Comparison of ENCODE assay signal across 9 mouse cellular contexts in the genomic region with DNA sequence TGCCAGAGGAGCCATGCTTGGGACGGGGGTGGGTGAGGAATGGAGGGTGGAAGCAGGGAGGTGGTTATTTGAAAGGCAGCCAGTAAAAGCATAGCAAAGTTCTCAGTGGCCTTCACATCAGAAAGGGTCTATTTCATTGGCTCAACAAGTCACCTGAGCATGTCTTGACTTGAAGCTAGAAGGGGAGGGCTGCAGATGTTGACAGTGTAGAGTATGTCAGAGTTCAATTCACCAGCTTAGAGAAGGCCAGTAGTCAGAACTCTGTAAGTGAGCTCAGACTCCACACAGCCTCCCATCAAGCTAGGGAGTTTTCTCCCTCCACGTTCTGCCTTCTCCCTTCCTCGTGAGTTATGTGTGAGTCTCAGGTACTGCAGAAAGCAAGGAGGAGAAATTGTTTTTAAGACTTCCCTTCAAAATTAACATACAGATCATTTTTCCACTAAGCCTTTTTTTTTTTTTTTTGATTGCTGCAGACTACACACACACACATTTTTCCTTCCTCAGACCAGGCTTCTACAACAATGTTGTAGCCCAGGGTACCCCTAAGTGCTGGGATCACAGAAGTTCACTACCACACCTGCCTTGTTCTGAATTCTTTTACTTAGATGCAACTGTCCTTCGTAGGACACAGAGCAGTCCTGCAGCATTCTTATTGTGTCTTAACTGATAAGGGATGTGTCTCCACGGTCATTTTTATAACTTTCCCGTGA. TPM values are rescaled to one million over a fixed set of nuclear protein-coding genes. Genes with fewer than 3 reads are reported as not detected.
DNase-seq lines count a peak whose midpoint lies in the region; ATAC-seq and TF ChIP-seq lines count a peak whose summit lies in the region.
"Had no signal": no experiment of that assay in that cellular context is flagged by ENCODE, and none has a peak within 500 bp of the region (broad histone marks: within the 10 kb centered on the region; RNA-seq: fewer than 3 reads in every experiment).

No protein-coding gene starts in this region.

- H3K9me3 ChIP-seq in liver, embryonic 14.5 days (ENCODE audit: control insufficient read depth, low read length) = no peaks in the 10 kb centered on the region
- no peaks in the 10 kb centered on the region for H3K9me3 ChIP-seq in forebrain, embryonic 10.5 days

- H3K4me3 ChIP-seq in liver, embryonic 14.5 days (ENCODE audit: insufficient read depth in 1 of 2, low read depth in 2 of 2, low read length in 2 of 2) = peak overlapping the region in 1 of 2 experiments; percentile 33; a peak in 2 of 4 replicates
- H3K4me3 ChIP-seq in forebrain, embryonic 10.5 days = no peak overlapping the region

- DNase-seq in adrenal gland, adult (ENCODE audit: inconsistent age in 2 of 2, low spot score in 1 of 2) = peak; percentile 42 to 81
- no peak for DNase-seq in adrenal gland, postnatal 25 days
- DNase-seq in A20 (ENCODE audit: low read depth, low spot score) = peak; percentile 84
- DNase-seq in liver, embryonic 14.5 days (ENCODE audit: low read depth in 3 of 3, low spot score in 3 of 3) = no peak
- DNase-seq in thymus, postnatal 25 days = peak; percentile 43
- DNase-seq in forebrain, embryonic 10.5 days (ENCODE audit: extremely low spot score, low spot score) = no peak
- DNase-seq in left cerebral cortex, adult 11 months (ENCODE audit: low spot score) = no peak

- ATAC-seq in granulocyte monocyte progenitor cell, adult 5-6 weeks (replicated peaks; ENCODE audit: poor library complexity, severe bottlenecking) = 0 out of 2 replicates have a peak, but pooled peaks have one; percentile 6
- peak; percentile 23; the same call in 1 of the 2 replicates for ATAC-seq in liver, embryonic 14.5 days (ENCODE audit: insufficient read depth)

- peaks cover 0 to 11% of the 10 kb centered on the region in 2 experiments; a peak in 3 of 4 replicates for H3K4me1 ChIP-seq in liver, embryonic 14.5 days (replicated peaks; ENCODE audit: control insufficient read depth in 2 of 2, insufficient read depth in 2 of 2, low read length in 1 of 2)
- no peaks in the 10 kb centered on the region for H3K4me1 ChIP-seq in forebrain, embryonic 10.5 days

- H3K4me2 ChIP-seq in liver, embryonic 14.5 days (ENCODE audit: low read depth) = peak overlapping the region; percentile 48

- no peaks in the 10 kb centered on the region for H3K27me3 ChIP-seq in liver, embryonic 14.5 days (ENCODE audit: control insufficient read depth, insufficient read depth, low read length)
- H3K27me3 ChIP-seq in forebrain, embryonic 10.5 days (ENCODE audit: poor library complexity, severe bottlenecking) = no peaks in the 10 kb centered on the region

- peaks cover 8% of the 10 kb centered on the region for H3K36me3 ChIP-seq in liver, embryonic 14.5 days (replicated peaks; ENCODE audit: control insufficient read depth, insufficient read depth, low read depth)
- H3K36me3 ChIP-seq in forebrain, embryonic 10.5 days (replicated peaks) = peaks cover 40% of the 10 kb centered on the region

- TF ChIP-seq CTCF in liver, embryonic 14.5 days (IDR thresholded peaks at IDR 0.05; ENCODE audit: low read depth) = no peak

- H3K27ac ChIP-seq in liver, embryonic 14.5 days = no peak overlapping the region
- H3K27ac ChIP-seq in forebrain, embryonic 10.5 days = no peak overlapping the region

- peak overlapping the region; percentile 49; the same call in 1 of the 2 replicates for H3K9ac ChIP-seq in liver, embryonic 14.5 days (replicated peaks)

- WGBS in liver, embryonic 14.5 days (ENCODE audit: insufficient replicate concordance) = 16% methylated on average over 6 of the region's 6 CpGs
- WGBS in forebrain, embryonic 10.5 days = 85% methylated on average over 6 of the region's 6 CpGs

- TF ChIP-seq EP300 in liver, embryonic 14.5 days (IDR thresholded peaks at IDR 0.05; ENCODE audit: low read depth) = no peak

RNA-seq across cellular contexts. Expression of gene Hcls1, which starts 0.5 kb away (rescaled TPM):
- 6.5 and 10.5 TPM in 2 replicates for total RNA-seq in adrenal gland, postnatal 25 days (2021)
- total RNA-seq in granulocyte monocyte progenitor cell, adult 5-6 weeks (2014; fragmentation: Nextera tagmentation) = 61.8 and 73.6 TPM in 2 replicates
- 110 and 125 TPM in 2 replicates for total RNA-seq in granulocyte monocyte progenitor cell, adult 5-6 weeks (2017)
- 7.3 and 12.3 TPM in 2 replicates for polyA plus RNA-seq in liver, embryonic 14.5 days (2012; rRNA removed)
- 5.1 and 5.8 TPM in 2 replicates for polyA plus RNA-seq in liver, embryonic 14.5 days (2014; fragmentation: Nextera tagmentation; extraction: Ambion mirVana)
- polyA plus RNA-seq in forebrain, embryonic 10.5 days (2016; fragmentation: Nextera tagmentation; extraction: Ambion mirVana) = 1.7 and 2.9 TPM in 2 replicates

RNA-seq across cellular contexts. Expression of gene Fbxo40, which starts 56.0 kb away (rescaled TPM):
- total RNA-seq in adrenal gland, postnatal 25 days (2021) = 0.15 TPM in 1 of 2 replicates, not detected in the other
- total RNA-seq in granulocyte monocyte progenitor cell, adult 5-6 weeks (2014; fragmentation: Nextera tagmentation) = 0.19 and 0.28 TPM in 2 replicates
- 0.31 and 0.47 TPM in 2 replicates for total RNA-seq in granulocyte monocyte progenitor cell, adult 5-6 weeks (2017)
- polyA plus RNA-seq in liver, embryonic 14.5 days (2012; rRNA removed) = 0.06 TPM in 1 of 2 replicates, not detected in the other
- 0.04 TPM in 1 of 2 replicates, not detected in the other for polyA plus RNA-seq in liver, embryonic 14.5 days (2014; fragmentation: Nextera tagmentation; extraction: Ambion mirVana)
- polyA plus RNA-seq in forebrain, embryonic 10.5 days (2016; fragmentation: Nextera tagmentation; extraction: Ambion mirVana) = 0.09 and 0.12 TPM in 2 replicates
- polyA plus RNA-seq: stomach, embryonic 14.5 days had no signal

RNA-seq across cellular contexts. Expression of gene Golgb1, which starts 59.3 kb away (rescaled TPM):
- total RNA-seq in adrenal gland, postnatal 25 days (2021) = 60.8 and 97.3 TPM in 2 replicates
- total RNA-seq in granulocyte monocyte progenitor cell, adult 5-6 weeks (2014; fragmentation: Nextera tagmentation) = 31.5 and 39.4 TPM in 2 replicates
- total RNA-seq in granulocyte monocyte progenitor cell, adult 5-6 weeks (2017) = 32.4 and 59.6 TPM in 2 replicates
- 9.0 and 13.3 TPM in 2 replicates for polyA plus RNA-seq in liver, embryonic 14.5 days (2012; rRNA removed)
- 22.0 and 26.4 TPM in 2 replicates for polyA plus RNA-seq in liver, embryonic 14.5 days (2014; fragmentation: Nextera tagmentation; extraction: Ambion mirVana)
- 71.8 and 76.2 TPM in 2 replicates for polyA plus RNA-seq in forebrain, embryonic 10.5 days (2016; fragmentation: Nextera tagmentation; extraction: Ambion mirVana)

RNA-seq across cellular contexts. Expression of gene Eaf2, which starts 59.5 kb away (rescaled TPM):
- total RNA-seq in adrenal gland, postnatal 25 days (2021) = 1.4 and 1.6 TPM in 2 replicates
- 2.8 TPM in 1 of 2 replicates, not detected in the other for total RNA-seq in granulocyte monocyte progenitor cell, adult 5-6 weeks (2014; fragmentation: Nextera tagmentation)
- not detected in 2 replicates for total RNA-seq in granulocyte monocyte progenitor cell, adult 5-6 weeks (2017)
- 0.22 and 0.37 TPM in 2 replicates for polyA plus RNA-seq in liver, embryonic 14.5 days (2012; rRNA removed)
- 0.18 and 0.70 TPM in 2 replicates for polyA plus RNA-seq in liver, embryonic 14.5 days (2014; fragmentation: Nextera tagmentation; extraction: Ambion mirVana)
- 1.7 and 1.8 TPM in 2 replicates for polyA plus RNA-seq in forebrain, embryonic 10.5 days (2016; fragmentation: Nextera tagmentation; extraction: Ambion mirVana)

Comparison
In these comparisons a context has a peak if more than half of its experiments do, and no peak if none do; other contexts are left out.
1. DNase-seq: peak in adrenal gland, adult (2 of 2), A20 (single experiment) and thymus, postnatal 25 days (single experiment); none in adrenal gland, postnatal 25 days (single experiment), liver, embryonic 14.5 days (0 of 3), forebrain, embryonic 10.5 days (single experiment) and left cerebral cortex, adult 11 months (single experiment).